Mouse (Mus musculus) thymus, postnatal 25 days (tissue): Measurements from ENCODE around the gene Slc25a39.
A peak's percentile ranks its signal among the peaks of the same experiment; 100 is the strongest.
"Not testable (repeated sequence)": the region's sequence is repeated elsewhere in the genome, so short reads cannot be mapped to it uniquely, and the experiment has no call there.

Experiments
- DNase-seq: peaks from one replicate; pipeline ENCODE4 v3.0.0; 2022

The Slc25a39 gene

DNA sequence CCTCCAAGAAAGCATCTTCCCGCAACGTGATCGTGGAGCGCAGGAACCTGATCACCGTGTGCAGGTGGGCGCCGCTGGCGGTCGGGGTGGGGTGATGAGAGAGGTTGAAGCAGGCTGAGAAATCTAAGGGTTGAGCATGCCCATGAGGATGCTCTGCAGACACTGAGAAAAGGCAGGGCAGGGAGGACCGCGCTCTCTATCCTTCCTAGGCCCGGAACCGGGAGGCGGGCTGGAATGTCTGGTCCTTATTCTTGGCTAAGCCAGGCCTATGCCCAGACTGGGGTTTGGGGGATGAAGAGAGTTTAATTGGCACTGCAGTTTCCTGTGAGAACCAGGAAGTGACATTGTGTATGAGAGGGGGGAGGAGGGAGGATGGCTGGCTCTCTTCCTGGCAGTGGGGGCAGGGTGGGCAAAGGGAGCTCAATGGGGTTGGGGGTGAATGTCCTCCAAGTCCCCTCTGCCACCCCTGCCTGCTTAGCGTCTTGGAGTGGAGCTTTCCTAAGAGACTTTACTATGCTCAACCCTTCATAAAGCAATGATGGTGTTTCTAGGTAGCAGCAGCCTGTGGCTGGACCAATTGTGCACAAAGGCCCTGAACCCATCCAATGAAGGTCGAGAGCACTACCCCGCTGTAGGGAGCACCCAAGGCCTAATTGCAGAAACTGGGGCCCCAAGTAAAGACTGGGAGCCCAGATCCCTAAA lies 13.9 kb downstream of the Slc25a39 start:
- peak; percentile 22 for DNase-seq

GRCm38 (mm10) chr11:102393238-102393634 lies 14.5 kb downstream of the Slc25a39 start, which contains the start of gene Rundc3a:
Gene Rundc3a (plus strand): TSS chr11:102393403.
- DNase-seq = peak; percentile 89

- DNase-seq = no peak
These were observed 15.1 kb downstream of the Slc25a39 start for GRCm38 (mm10) chr11:102392441-102393237.

DNA sequence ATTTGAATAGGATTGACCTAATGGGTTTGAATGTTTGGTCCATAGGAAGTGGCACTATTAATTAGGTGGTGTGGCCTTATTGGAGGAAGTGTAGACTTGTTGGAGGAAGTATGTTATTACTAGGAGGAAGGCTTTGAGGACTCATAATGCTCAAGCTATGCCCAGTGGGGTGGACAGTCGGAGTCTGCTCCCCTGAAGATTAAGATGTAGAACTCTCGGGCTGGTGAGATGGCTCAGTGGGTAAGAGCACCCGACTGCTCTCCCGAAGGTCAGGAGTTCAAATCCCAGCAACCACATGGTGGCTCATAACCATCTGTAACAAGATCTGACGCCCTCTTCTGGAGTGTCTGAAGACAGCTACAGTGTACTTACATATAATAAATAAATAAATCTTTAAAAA lies 18.3 kb downstream of the Slc25a39 start:
- DNase-seq = not testable (repeated sequence)

GRCm38 (mm10) chr11:102386121-102386520 lies 21.6 kb downstream of the Slc25a39 start:
- DNase-seq = no peak

DNA sequence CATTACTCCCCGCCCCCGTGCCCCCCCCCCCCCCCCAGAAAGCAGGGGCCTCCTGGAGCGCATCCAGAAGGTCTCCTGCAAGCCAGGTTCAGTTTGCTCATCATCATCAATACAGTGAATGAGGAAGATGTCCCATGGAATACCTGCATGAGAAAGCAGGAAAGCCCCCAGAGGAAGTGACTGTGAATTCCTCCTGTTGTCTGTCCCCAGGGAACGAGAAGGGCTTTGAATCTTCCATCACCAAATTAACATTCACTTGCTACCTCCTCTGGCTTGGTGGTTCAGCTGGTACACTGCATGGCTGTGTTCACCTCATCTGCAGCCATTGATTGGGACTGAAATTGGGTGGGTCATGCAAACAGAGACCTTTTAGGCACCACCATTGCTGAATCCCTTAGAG lies 22.7 kb downstream of the Slc25a39 start:
- no peak for DNase-seq

DNA sequence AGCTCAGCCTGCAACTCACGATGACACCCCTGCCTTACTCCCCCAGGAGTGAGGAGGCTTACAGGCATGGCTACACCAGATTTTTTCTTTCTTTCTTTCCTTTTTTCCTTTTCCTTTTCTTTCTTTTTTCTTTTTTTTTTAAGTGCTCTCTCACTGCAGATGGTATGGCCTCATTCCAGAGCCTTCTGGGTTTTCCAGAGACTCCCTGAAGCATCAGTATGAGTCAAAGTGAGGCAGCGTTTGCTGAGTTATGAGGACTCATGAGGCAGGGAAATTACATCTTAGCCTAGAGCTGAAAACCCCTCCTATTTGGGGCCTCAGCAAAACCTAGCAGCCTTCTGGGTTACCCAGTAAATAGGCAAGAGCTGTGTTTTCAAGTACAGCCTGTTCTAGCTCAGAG lies 23.3 kb downstream of the Slc25a39 start:
- DNase-seq = no peak

DNA sequence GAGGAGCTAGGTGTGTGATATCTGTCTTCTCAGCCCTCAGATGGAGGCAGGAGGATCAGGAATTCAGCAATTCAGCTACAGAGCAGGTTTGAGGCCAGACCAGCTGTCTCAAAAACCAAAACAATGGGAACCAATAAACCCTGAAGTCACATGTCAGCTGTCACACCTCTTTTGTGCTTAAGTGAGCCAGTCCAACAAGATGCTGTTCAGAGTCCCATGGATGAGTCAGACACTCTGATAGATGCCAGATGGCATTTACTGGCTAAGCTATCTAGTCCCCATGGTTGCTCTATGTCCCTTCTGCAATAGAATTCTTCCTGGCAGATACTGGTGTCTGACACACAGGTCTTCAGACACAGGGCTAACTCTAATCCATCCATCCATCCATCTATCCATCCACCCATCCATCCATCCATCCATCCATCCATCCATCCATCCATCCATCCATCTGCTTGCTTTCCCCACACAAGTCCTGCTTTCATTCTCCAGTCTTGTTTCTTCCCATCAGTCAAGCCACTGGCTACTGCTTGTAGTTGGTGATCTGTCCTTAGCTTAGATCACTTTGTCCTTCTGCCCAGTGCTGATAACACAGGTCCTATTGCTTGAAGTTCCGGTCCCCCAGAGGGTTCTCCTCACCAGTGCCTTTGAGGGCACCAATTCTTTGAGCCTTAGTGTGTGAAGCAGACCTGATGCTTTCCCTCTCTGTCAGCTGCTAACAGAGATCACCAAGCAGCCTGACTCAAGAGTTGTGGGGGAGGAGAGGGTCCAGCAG lies 24.2 kb downstream of the Slc25a39 start:
- no peak for DNase-seq

DNA sequence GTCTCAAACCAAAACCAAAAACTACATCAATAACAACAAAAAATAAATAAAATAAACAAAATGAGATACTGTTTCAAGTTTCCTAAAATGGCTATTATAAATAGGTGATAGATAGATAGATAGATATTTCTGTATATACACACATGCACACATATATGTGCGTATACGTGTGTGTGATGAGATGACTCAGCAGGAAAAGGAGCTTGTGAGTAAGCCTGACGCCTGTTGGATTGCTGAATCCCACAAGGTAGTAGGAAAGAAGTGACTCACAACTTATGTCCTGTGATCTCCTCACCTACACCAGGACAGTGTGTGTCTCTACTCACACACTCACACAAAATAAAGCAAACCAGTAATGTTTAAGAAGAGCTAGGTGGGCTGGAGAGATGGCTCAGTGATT lies 25.0 kb downstream of the Slc25a39 start:
- no peak for DNase-seq

- DNase-seq = no peak
These were observed 26.2 kb downstream of the Slc25a39 start for GRCm38 (mm10) chr11:102381341-102382100.

DNA sequence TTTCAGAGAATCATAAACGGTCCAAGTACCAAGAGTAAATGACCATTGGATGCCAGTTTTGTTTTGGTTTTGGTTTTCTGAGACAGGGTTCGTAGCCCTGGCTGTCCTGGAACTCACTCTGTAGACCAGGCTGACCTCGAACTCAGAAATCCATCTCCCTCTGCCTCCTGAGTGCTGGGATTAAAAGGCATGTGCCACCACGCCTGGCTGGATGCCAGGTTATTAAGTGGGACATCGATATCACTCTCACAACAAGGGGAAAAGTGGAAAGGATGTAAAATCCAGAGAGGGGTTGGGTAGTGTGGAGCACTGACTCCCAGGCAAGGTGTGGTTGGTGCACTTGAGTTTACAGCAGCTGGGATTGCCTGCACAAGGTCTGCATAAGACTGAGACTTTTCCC lies 27.7 kb downstream of the Slc25a39 start:
- DNase-seq = no peak

GRCm38 (mm10) chr11:102377186-102377585 lies 30.6 kb downstream of the Slc25a39 start:
- no peak for DNase-seq

- DNase-seq = no peak
These were observed 31.4 kb downstream of the Slc25a39 start for GRCm38 (mm10) chr11:102376196-102376835.

DNA sequence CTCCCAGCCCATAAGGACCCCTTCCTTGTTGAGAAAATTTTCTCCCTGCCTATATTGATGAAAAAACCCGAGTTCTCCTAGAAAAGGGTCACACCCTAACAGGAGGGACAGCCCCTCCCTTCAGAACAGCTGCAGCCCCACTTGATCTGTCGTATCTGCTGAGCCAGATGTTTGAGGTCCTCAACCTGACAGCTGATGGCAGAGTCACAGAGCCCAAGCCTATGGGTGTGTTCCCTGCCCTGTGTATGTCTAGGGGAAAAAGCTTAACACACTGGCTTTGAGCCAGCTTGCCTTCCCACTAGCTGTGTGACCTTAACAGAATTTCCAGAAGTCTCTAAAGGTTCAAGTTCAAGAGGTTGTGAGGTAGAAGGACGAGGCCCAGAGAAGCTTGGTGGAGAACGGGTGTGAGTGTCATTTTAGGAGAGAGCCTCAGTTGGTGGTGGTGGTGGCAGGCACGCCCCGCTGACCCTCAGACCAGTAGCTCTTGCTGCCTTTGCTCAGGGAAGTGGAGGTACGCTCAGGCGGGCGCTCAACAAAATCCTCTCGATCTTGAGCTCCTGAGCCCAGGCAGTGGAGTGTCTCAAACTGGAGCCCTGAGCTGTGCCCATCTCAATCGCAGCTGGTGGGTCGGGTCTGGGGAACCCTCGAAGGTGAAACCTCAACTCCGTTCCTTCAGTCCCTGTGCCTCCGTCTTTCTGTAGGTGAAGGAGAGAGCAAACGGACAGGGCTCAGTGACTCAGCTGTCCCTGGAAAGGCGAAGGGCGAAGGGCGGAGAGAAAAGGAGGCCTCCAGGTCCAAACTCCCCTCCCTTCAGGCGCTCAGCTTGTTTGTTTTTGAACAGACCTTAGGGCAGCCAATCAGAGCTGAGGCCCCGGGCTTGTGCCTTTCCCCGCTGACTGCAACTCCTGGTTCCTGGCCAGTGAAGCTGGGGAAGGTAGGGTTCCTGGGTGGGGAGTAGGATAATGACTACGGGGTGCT lies 32.3 kb downstream of the Slc25a39 start:
- no peak for DNase-seq

DNA sequence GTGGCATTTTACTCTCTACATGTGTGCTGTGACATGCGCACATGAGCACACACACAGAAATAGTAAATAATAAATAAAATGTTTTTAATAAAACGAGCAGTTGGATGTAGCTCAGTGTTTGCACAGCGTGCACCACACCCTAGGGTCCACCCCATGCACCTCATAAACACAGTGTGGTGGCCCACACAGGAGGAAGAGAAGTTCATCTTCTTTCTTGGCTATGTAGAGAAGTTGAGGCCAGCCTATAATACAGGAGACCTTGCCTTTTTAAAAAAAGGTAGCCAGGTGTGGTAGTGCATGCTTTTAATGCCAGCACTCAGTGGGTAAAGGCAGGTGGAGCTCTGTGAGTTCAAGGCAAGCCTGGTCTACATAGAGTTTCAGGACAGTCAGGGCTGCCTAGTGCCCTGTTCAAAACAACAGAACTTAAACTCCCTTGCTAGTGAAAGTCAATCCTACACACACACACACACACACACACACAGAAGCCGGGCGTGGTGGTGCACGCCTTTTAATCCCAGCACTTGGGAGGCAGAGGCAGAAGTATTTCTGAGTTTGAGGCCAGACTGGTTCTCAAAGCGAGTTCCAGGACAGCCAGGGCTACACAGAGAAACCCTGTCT lies 33.5 kb downstream of the Slc25a39 start:
- no peak for DNase-seq

DNA sequence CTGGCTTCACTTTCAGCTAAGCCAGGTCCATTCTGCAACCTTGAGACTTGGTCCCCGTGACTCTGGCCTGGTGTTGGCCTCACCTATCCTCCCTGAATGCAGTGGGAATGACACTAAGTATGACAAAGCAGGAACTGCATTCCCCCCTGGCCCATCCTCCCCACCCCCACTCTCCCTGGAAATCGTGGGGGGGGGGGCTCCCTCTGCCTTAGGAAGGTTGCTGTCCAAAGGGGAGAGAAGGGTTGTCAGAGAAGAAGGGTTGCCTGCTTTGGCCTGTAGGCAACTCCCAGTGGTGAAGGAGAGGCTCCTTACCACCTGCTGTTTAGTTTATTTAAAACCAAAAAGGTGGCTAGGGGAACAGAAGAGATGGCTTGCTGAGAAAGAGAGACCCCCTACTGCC lies 34.1 kb downstream of the Slc25a39 start:
- no peak for DNase-seq

- no peak for DNase-seq
These were observed 34.8 kb downstream of the Slc25a39 start for GRCm38 (mm10) chr11:102372936-102373335.

GRCm38 (mm10) chr11:102371926-102372685 lies 35.6 kb downstream of the Slc25a39 start:
- DNase-seq = no peak

DNA sequence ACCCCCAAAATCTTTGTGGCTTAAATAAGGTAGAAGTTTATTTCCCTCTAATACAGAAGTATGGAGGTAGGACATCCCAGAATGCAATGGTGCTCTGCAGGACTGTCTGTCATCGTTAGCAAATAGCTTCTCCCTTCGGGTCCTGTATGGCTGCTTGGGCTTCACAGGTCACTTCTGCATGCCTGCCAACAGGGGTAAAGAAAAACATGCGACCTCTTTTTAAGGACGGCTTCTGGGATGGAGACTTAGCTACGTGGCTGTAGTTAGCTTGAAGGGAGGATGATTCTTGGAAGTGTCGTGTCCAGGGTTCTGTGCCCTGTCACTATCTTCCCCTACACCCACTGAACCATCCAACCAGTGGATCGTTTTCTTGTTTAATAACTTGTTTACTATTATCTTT lies 37.5 kb downstream of the Slc25a39 start:
- DNase-seq = no peak

- DNase-seq = no peak
These were observed 38.5 kb downstream of the Slc25a39 start for GRCm38 (mm10) chr11:102369263-102369662.
